Mouse (Mus musculus): Measurements from ENCODE around the gene Pold2. TPM values are rescaled to one million over a fixed set of nuclear protein-coding genes. Genes with fewer than 3 reads are reported as not detected.

Pold2 gene
- total RNA-seq, 2 experiments from 2014 or later = 34.8 to 37.6 TPM

Other genes with a start within 250 kb of the Pold2 start
- gene Mrps24, start 162.6 kb downstream of the Pold2 start, total RNA-seq (2021) = 10 to 100 TPM; 89.1 to 96.9 TPM
- gene Urgcp, start 115.9 kb downstream of the Pold2 start, total RNA-seq (2021) = 10 to 100 TPM; 39.0 to 41.3 TPM
- gene Dbnl, start 89.8 kb downstream of the Pold2 start, total RNA-seq (2021) = 10 to 100 TPM; 11.7 to 14.8 TPM
- gene Pgam2, start 74.6 kb downstream of the Pold2 start, total RNA-seq (2021) = 1,000 to 10,000 TPM; 3,395 to 3,606 TPM
- gene Polm, start 40.3 kb downstream of the Pold2 start, total RNA-seq (2021) = 1 to 10 TPM; 1.8 to 2.8 TPM
- 10 to 100 TPM; 23.9 to 31.3 TPM for gene Aebp1, start 16.3 kb downstream of the Pold2 start, total RNA-seq (2021)
- not detected for gene Myl7, start 20.5 kb upstream of the Pold2 start, total RNA-seq (2021)
- 1 to 10 TPM; 2.0 to 5.2 TPM for gene Gck, start 71.8 kb upstream of the Pold2 start, total RNA-seq (2021)
- 10 to 100 TPM; 38.1 to 38.9 TPM for gene Ykt6, start 77.4 kb upstream of the Pold2 start, total RNA-seq (2021)
- 100 to 1,000 TPM; 115 to 121 TPM for gene Camk2b, start 188.1 kb upstream of the Pold2 start, total RNA-seq (2021)

Data from gastrocnemius, postnatal 25 days (tissue).